Mouse (Mus musculus) MEL (cell line): ENCODE measurements at regions not wholly inside any gene's neighbourhood (a gene's known extent, or its start where the extent isn't known, plus 50 kb on each side); places are given as distances from the start of the nearest gene placed in this dataset.

Source experiments
- CHD1 ChIP-seq: IDR thresholded peaks from 2 replicates; pipeline ENCODE4 v1.6.1; 2012; ENCODE audit warnings: low read depth, mild to moderate bottlenecking, inconsistent platforms, low read length, improper control_type of control experiment
- CTCF ChIP-seq, 3 experiments: IDR thresholded peaks in 2 of 3; conservative IDR thresholded peaks in 1 of 3; 2 replicates each; pipeline ENCODE4 v1.5.1; 2011 to 2012; ENCODE audit warnings: low read length in 3 of 3, low read depth in 2 of 3, mild to moderate bottlenecking in 2 of 3, improper control_type of control experiment in 1 of 3, inconsistent platforms in 1 of 3, mixed read lengths in 1 of 3, moderate library complexity in 1 of 3; ENCODE audit not compliant: control insufficient read depth in 1 of 3, insufficient read depth in 1 of 3, poor library complexity in 1 of 3, severe bottlenecking in 1 of 3
- E2F4 ChIP-seq: IDR thresholded peaks from 2 replicates; pipeline ENCODE4 v1.6.1; 2011; ENCODE audit warnings: low read depth, low read length, improper control_type of control experiment, borderline replicate concordance
- ELF1 ChIP-seq: IDR thresholded peaks from 2 replicates; pipeline ENCODE4 v1.6.1; 2014; ENCODE audit warnings: low read depth, mild to moderate bottlenecking, inconsistent platforms, low read length, improper control_type of control experiment, moderate library complexity
- EP300 ChIP-seq, 2 experiments: IDR thresholded peaks; 2 replicates each; pipeline ENCODE4 v1.6.1; 2011; ENCODE audit warnings: improper control_type of control experiment in 2 of 2, low read length in 2 of 2, low read depth in 1 of 2, mild to moderate bottlenecking in 1 of 2
- KAT2A ChIP-seq: conservative IDR thresholded peaks from 2 replicates; pipeline ENCODE4 v1.6.1; 2012; ENCODE audit warnings: low read depth, low read length, improper control_type of control experiment, inconsistent platforms
- MYB ChIP-seq: IDR thresholded peaks from 2 replicates; pipeline ENCODE4 v1.6.1; 2011; ENCODE audit warnings: mild to moderate bottlenecking, low read depth, low read length, improper control_type of control experiment
- SMC3 ChIP-seq: IDR thresholded peaks from 2 replicates; pipeline ENCODE4 v1.6.1; 2011; ENCODE audit warnings: low read depth, low read length, improper control_type of control experiment
- USF1 ChIP-seq: IDR thresholded peaks from 2 replicates; pipeline ENCODE4 v1.6.1; 2014; ENCODE audit warnings: low read depth, mild to moderate bottlenecking, inconsistent platforms, low read length, improper control_type of control experiment, moderate library complexity
- ZNF384 ChIP-seq: IDR thresholded peaks from 2 replicates; pipeline ENCODE4 v1.6.1; 2012; ENCODE audit warnings: low read depth, mild to moderate bottlenecking, inconsistent platforms, low read length, improper control_type of control experiment

- no peak for TF ChIP-seq ZNF384
- TF ChIP-seq ELF1: no peak
- no peak for TF ChIP-seq MYB
- TF ChIP-seq CTCF (IDR thresholded peaks at IDR 0.05 in 2 of 3, conservative IDR thresholded peaks at IDR 0.05 in 1 of 3; ENCODE audit: control insufficient read depth in 1 of 3, insufficient read depth in 1 of 3, low read depth in 2 of 3, low read length in 3 of 3, poor library complexity in 1 of 3, severe bottlenecking in 1 of 3): no peak
- TF ChIP-seq E2F4: no peak
- TF ChIP-seq USF1: no peak
- no peak for TF ChIP-seq KAT2A
- no peak for TF ChIP-seq EP300 (IDR thresholded peaks at IDR 0.05; ENCODE audit: low read depth in 1 of 2, low read length in 2 of 2)
- TF ChIP-seq CHD1: no peak
- TF ChIP-seq SMC3: no peak
Observed at GRCm38 (mm10) chr13:3358079-3358608, 179.7 kb upstream of the Gdi2 start.
